Mouse (Mus musculus) lung, adult 18-20 months (tissue): ENCODE measurements around the gene Lbp.

Experiments
- DNase-seq, 2 experiments: peaks; one replicate each; pipeline ENCODE4 v3.0.0; 2022; ENCODE audit warnings: mixed read lengths in 2 of 2

The Lbp gene

DNA sequence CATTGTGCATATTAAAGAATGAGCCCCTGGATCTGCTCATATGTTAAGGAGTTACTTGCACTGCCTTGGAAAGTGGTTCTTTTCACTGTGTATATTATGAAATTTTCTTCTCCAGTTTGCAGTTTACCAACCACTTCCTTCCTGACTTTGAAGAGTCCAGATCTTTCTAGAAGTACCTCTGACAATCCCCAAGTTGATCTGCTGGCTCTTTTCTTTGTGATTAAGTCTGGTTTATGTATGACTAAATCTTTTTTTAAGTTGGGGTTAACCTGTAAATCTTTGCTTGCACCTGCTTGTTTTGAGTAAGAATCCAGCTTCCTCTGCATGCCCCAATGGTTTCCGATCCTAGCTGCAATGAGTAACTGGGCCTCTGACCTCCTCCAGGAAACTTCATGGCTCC, 6.8 kb downstream of the Lbp start:
- DNase-seq: no peak

DNA sequence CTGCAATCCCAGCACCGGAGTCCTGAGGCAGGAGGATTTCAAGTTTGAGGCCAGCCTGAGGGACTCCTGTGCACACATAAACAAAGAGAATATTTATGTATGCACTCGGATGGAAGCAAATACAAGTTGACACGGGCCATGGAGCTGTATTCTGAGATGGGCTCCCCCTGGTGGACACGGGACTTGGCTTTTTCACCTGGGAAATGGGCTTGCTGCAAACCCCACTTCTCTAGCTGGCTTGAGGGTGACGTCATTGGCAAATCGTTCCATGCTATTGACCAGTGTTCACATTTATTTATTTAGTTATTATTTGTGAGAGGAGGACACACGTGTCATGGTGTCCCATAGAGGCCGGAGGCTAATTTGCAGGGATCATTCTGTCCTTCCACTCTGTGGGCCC, 10.1 kb downstream of the Lbp start:
- DNase-seq: no peak

GRCm38 (mm10) chr2:158317026-158317425, 10.7 kb downstream of the Lbp start:
- DNase-seq: peak; percentile 18 to 35

GRCm38 (mm10) chr2:158321596-158321995, 15.3 kb downstream of the Lbp start:
- DNase-seq: no peak

- DNase-seq: no peak
These were observed 16.6 kb downstream of the Lbp start for GRCm38 (mm10) chr2:158322845-158323244.

- DNase-seq: no peak
These were observed 18.4 kb downstream of the Lbp start for GRCm38 (mm10) chr2:158324531-158325190.

- no peak for DNase-seq
These were observed 19.3 kb downstream of the Lbp start for GRCm38 (mm10) chr2:158325609-158326008.

- DNase-seq: no peak
These were observed 28.1 kb downstream of the Lbp start for GRCm38 (mm10) chr2:158334356-158334755.

DNA sequence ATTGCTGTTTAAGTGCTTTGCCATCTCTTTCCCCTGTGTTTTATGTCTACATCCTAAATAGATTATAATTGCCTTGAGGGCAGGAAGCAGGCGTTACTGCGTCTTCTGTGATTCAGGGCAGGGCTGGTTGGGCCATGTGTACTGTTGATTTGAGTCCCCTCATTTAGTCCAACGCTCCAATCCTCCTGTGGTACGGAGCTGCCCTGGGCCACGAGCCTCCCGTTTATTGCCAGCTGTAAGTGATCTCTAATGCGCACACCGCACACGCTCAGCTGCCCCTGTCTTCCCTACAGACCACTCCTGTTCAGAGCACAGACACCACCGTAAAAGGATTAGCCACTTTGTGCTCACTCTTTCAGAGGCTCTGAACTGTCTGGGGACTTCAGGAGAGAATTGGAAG, 31.4 kb downstream of the Lbp start:
- no peak for DNase-seq

GRCm38 (mm10) chr2:158339948-158340564, 33.8 kb downstream of the Lbp start:
- peak; percentile 22 to 32 for DNase-seq

- DNase-seq: no peak
These were observed 35.0 kb downstream of the Lbp start for GRCm38 (mm10) chr2:158341324-158341723.

GRCm38 (mm10) chr2:158343495-158343894, 37.2 kb downstream of the Lbp start:
- DNase-seq: no peak

- DNase-seq: no peak
These were observed 40.2 kb downstream of the Lbp start for GRCm38 (mm10) chr2:158346467-158346866.

DNA sequence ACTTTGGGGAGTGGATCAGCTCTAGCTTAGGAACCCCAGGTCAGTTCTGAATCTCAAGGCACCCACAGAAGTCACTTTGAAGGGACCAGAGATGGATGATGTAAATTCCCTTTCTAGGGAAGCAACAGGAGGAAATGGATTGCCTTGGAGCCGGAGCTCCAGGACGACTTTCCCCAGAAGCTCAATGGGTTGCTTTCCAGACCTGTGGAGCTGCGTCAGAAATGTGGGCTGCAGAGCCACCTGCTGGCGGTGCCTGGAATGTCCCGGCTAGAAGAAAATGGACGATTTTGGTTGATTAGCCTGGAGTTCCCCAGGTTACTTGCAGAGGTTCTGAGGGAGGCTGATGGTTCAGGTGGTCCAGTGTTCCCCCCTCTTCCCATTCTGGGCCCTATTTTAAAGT, 41.6 kb downstream of the Lbp start:
- peak; percentile 50 to 60 for DNase-seq

- DNase-seq: no peak
These were observed 46.7 kb downstream of the Lbp start for GRCm38 (mm10) chr2:158352801-158353520.

GRCm38 (mm10) chr2:158354348-158355114, 48.2 kb downstream of the Lbp start:
- DNase-seq: no peak

DNA sequence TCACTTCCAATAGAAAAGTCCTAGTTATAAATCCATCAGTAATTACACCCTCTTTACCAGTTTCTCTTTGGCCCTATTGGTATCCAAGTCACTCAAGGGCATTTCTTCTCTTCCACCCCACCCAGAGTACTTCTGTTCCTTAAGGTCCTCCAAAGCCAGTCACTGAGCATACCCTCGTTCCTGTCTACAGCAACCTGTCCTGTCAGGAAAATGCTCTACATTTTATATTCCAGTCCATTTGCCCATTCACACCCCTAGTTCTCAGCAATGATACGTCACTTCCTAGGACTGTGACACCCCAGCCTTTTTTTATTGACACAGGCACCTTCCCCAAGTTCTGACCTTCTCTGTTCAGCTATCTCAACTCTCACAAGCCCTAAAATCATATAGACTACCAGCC, 48.9 kb downstream of the Lbp start:
- no peak for DNase-seq

- no peak for DNase-seq
These were observed 49.8 kb downstream of the Lbp start for GRCm38 (mm10) chr2:158356121-158356520.

DNA sequence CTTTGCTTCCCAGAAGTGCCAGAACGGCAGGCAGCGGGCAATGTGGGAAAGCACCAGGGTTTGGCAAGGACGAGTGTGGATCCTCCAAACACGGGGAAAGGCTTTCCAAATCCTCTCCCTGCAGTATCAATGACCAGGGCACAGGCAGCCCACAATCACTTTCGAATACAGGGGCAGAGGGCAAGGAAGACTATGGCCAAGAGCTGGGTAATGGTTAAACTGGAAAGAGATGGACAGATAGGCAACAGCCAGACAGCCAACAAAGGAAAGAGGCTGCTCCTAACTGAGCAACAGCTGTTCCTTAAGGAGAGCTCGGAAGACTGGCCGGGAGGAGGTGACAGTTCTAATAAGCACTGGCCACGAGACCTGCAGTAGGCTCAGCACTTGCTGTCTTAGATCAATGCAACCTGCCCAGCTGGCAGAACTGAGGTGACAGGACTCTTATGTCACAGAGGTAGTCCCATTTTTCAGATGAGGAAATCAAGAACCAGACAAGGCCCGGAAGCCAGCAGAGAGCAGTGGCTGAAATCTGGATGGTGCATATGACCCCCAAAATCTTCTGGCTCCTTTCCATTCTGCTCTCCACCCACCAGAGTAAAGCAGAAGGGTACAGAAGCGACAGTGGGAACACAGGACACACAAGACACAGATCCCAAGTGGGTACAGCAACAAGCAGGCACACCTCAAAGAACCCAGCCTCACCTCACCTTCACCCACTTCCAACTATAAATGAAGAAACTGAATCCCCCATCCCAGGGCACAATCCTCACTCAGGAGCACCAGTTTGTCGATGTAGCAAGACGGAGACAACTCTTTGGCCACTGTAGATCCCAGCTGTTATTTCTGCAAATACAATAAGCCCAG, 53.7 kb downstream of the Lbp start:
- DNase-seq: no peak

- DNase-seq: peak; percentile 80 to 86
These were observed 54.8 kb downstream of the Lbp start for GRCm38 (mm10) chr2:158360873-158361677.

DNA sequence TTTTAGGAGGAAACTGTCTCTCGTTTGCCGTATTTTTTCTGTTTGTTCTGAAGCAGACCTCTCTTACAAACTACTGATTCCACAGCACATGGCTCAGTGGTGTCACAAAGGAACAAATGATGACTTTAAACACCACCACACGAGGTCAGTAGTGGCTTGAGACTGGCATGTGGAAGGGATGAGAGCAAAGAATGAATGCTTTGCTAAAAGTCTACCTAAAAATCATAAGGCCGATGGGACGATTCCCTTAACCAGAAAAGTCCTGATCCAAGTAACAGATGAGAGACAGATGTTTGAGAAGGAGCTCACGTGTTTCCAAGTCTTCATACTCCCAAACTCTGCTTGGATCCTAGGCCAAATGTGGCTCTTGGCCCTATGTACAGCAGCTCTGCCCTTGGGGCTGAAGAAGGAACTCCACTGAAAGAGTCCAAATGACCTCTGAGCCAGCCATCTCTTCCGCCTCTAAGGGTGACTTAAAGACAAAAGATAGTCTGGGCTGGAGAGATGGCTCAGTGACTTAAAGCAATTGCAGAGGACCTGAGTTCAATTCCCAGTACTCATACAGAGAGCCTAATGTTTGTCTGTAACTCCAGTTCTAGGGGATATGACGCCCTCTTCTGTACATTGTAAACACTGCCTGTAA, 55.5 kb downstream of the Lbp start:
- no peak for DNase-seq
